Mouse (Mus musculus) stomach, embryonic 15.5 days (tissue): ENCODE results near the gene Cyp4f14. TPM values are rescaled to one million over a fixed set of nuclear protein-coding genes. Genes with fewer than 3 reads are reported as not detected.
"Not testable (repeated sequence)": the region's sequence is repeated elsewhere in the genome, so short reads cannot be mapped to it uniquely, and the experiment has no call there.

Experiments used
- ATAC-seq: fragments of 200-750 bp; cut with Nextera tagmentation; 2 replicates; pipeline ENCODE4 v1.8.0; 2017; ENCODE audit warnings: low read depth, moderate number of reproducible peaks, moderate TSS enrichment; ENCODE audit not compliant: insufficient read depth, low FRiP score
- H3K27ac ChIP-seq: fragments of 300-500 bp; sonication (generic); 2 replicates; pipeline ENCODE4 v1.5.1; 2015; ENCODE audit warnings: mild to moderate bottlenecking, inconsistent platforms
- H3K27me3 ChIP-seq: fragments of 300-500 bp; sonication (generic); replicated peaks from 2 replicates; pipeline ENCODE4 v1.6.1; 2015; ENCODE audit warnings: inconsistent platforms
- H3K36me3 ChIP-seq: fragments of 300-500 bp; sonication (generic); 2 replicates; pipeline ENCODE4 v1.6.1; 2015; ENCODE audit warnings: inconsistent platforms
- H3K4me1 ChIP-seq: fragments of 300-500 bp; sonication (generic); 2 replicates; pipeline ENCODE4 v1.6.1; 2015; ENCODE audit warnings: inconsistent platforms
- H3K4me2 ChIP-seq: fragments of 300-500 bp; sonication (generic); 2 replicates; pipeline ENCODE4 v1.6.1; 2015; ENCODE audit warnings: mild to moderate bottlenecking, inconsistent platforms
- H3K4me3 ChIP-seq: fragments of 300-500 bp; sonication (generic); replicated peaks from 2 replicates; pipeline ENCODE4 v1.5.1; 2015; ENCODE audit warnings: inconsistent platforms
- H3K9ac ChIP-seq: fragments of 300-500 bp; sonication (generic); 2 replicates; pipeline ENCODE4 v1.6.1; 2015; ENCODE audit warnings: inconsistent platforms
- H3K9me3 ChIP-seq: fragments of 300-500 bp; sonication (generic); 2 replicates; pipeline ENCODE4 v1.6.1; 2016; ENCODE audit warnings: inconsistent platforms
- WGBS: fragments of 180-500 bp; shearing (Covaris S2); methylation state at CpG from one replicate; pipeline ENCODE4 v1.1.7; 2015; 5-methylcytosine and 5-hydroxymethylcytosine counted together
- polyA plus RNA-seq: library from polyadenylated mRNA; unstranded; fragments of >200 nt; fragmentation: Nextera tagmentation; extraction: Ambion mirVana; gene quantifications from 2 replicates; pipeline ENCODE4 v1.2.1, GENCODE M21; 2015

Cyp4f14 gene
- polyA plus RNA-seq, 1 experiment from 2014 or later, result 0.62 TPM

GRCm38 (mm10) chr17:32891239-32892180 is 25.6 kb downstream of the Cyp4f14 start, which contains the start of gene Zfp870:
Zfp870 (minus strand) TSS chr17:32891642.
- peak within 1 kb of the TSS; percentile 65 for H3K4me3 ChIP-seq
- H3K27me3 ChIP-seq, result no peaks in the 10 kb centered on the region
- H3K4me1 ChIP-seq, result peaks cover 9% of the 10 kb centered on the region
- peak within 1 kb of the TSS; percentile 83 for H3K27ac ChIP-seq
- WGBS, result 13% methylated on average over 33 of the region's 33 CpGs
- H3K36me3 ChIP-seq, result no peaks in the 10 kb centered on the region
- peak within 1 kb of the TSS; percentile 60 for H3K4me2 ChIP-seq
- peak within 1 kb of the TSS; percentile 55 for H3K9ac ChIP-seq
- no peaks in the 10 kb centered on the region for H3K9me3 ChIP-seq
- peak; percentile 98 for ATAC-seq

- no peaks in the 10 kb centered on the region for H3K36me3 ChIP-seq
- H3K9me3 ChIP-seq, result no peaks in the 10 kb centered on the region
- peaks cover 9% of the 10 kb centered on the region for H3K4me1 ChIP-seq
- peak overlapping the region; percentile 83 for H3K27ac ChIP-seq
- peak overlapping the region; percentile 55 for H3K9ac ChIP-seq
- WGBS, result 4% methylated on average over 11 of the region's 11 CpGs
- ATAC-seq, result 0 out of 2 replicates have a peak, but pooled peaks have one; percentile 19
- H3K27me3 ChIP-seq, result no peaks in the 10 kb centered on the region
- H3K4me3 ChIP-seq, result peak overlapping the region; percentile 65
- H3K4me2 ChIP-seq, result peak overlapping the region; percentile 60
These were observed 26.3 kb downstream of the Cyp4f14 start for GRCm38 (mm10) chr17:32890852-32891238.

GRCm38 (mm10) chr17:32889611-32890010 is 27.5 kb downstream of the Cyp4f14 start:
- no peak overlapping the region for H3K9ac ChIP-seq
- ATAC-seq, result no peak
- H3K27me3 ChIP-seq, result no peaks in the 10 kb centered on the region
- H3K4me3 ChIP-seq, result no peak overlapping the region
- peaks cover 9% of the 10 kb centered on the region for H3K4me1 ChIP-seq
- H3K9me3 ChIP-seq, result no peaks in the 10 kb centered on the region
- H3K27ac ChIP-seq, result no peak overlapping the region
- WGBS, result 94% methylated on average over 6 of the region's 6 CpGs
- no peak overlapping the region; the same call in 1 of the 2 replicates for H3K4me2 ChIP-seq
- H3K36me3 ChIP-seq, result peaks cover 4% of the 10 kb centered on the region; the same call in 1 of the 2 replicates

- Histone ChIP-seq H3K27ac (no peak overlapping the region), H3K4me1 (0 out of 2 replicates have a peak, but pooled peaks cover 6% of the 10 kb centered on the region), H3K4me2 (no peak overlapping the region), H3K27me3 (no peaks in the 10 kb centered on the region), H3K9me3 (no peaks in the 10 kb centered on the region), H3K36me3 (peaks cover 24% of the 10 kb centered on the region), H3K9ac (no peak overlapping the region), H3K4me3 (no peak overlapping the region)
- WGBS, result 88% methylated on average over 14 of the region's 14 CpGs
- ATAC-seq, result no peak
These were observed 36.6 kb downstream of the Cyp4f14 start for GRCm38 (mm10) chr17:32880320-32881218.

- Histone ChIP-seq H3K4me3 (no peak overlapping the region), H3K9me3 (no peaks in the 10 kb centered on the region), H3K4me2 (no peak overlapping the region), H3K27ac (no peak overlapping the region), H3K9ac (no peak overlapping the region), H3K27me3 (no peaks in the 10 kb centered on the region), H3K36me3 (peaks cover 17% of the 10 kb centered on the region), H3K4me1 (0 out of 2 replicates have a peak, but pooled peaks cover 6% of the 10 kb centered on the region)
- ATAC-seq, result no peak
- 90% methylated on average over 11 of the region's 11 CpGs for WGBS
These were observed 38.4 kb downstream of the Cyp4f14 start for GRCm38 (mm10) chr17:32878773-32879172.

GRCm38 (mm10) chr17:32877471-32878171 is 39.5 kb downstream of the Cyp4f14 start:
- WGBS, result 7% methylated on average over 22 of the region's 22 CpGs
- peaks cover 7% of the 10 kb centered on the region; the same call in 1 of the 2 replicates for H3K36me3 ChIP-seq
- no peaks in the 10 kb centered on the region for H3K9me3 ChIP-seq
- no peak overlapping the region for H3K9ac ChIP-seq
- H3K27ac ChIP-seq, result no peak overlapping the region
- no peak overlapping the region; the same call in 1 of the 2 replicates for H3K4me3 ChIP-seq
- ATAC-seq, result peak; percentile 63
- H3K4me2 ChIP-seq, result peak overlapping the region; percentile 38
- H3K27me3 ChIP-seq, result no peaks in the 10 kb centered on the region
- H3K4me1 ChIP-seq, result 0 out of 2 replicates have a peak, but pooled peaks cover 6% of the 10 kb centered on the region

GRCm38 (mm10) chr17:32872696-32873095 is 44.4 kb downstream of the Cyp4f14 start:
- Histone ChIP-seq H3K9me3 (no peaks in the 10 kb centered on the region), H3K4me2 (no peak overlapping the region), H3K9ac (no peak overlapping the region), H3K4me1 (0 out of 2 replicates have a peak, but pooled peaks cover 6% of the 10 kb centered on the region), H3K27me3 (no peaks in the 10 kb centered on the region), H3K27ac (no peak overlapping the region), H3K36me3 (no peaks in the 10 kb centered on the region), H3K4me3 (no peak overlapping the region)
- ATAC-seq, result no peak
- 64% methylated on average over 5 of the region's 5 CpGs for WGBS

- 76% methylated on average over 4 of the region's 4 CpGs for WGBS
- no peak overlapping the region for H3K27ac ChIP-seq
- H3K4me3 ChIP-seq, result no peak overlapping the region
- ATAC-seq, result no peak
- H3K9me3 ChIP-seq, result no peaks in the 10 kb centered on the region
- no peak overlapping the region for H3K9ac ChIP-seq
- H3K4me1 ChIP-seq, result 0 out of 2 replicates have a peak, but pooled peaks cover under 1% of the 10 kb centered on the region
- no peaks in the 10 kb centered on the region for H3K27me3 ChIP-seq
- no peak overlapping the region for H3K4me2 ChIP-seq
- no peaks in the 10 kb centered on the region for H3K36me3 ChIP-seq
These were observed 45.1 kb downstream of the Cyp4f14 start for GRCm38 (mm10) chr17:32872091-32872490.

- 96% methylated on average over 1 of the region's 1 CpGs for WGBS
- Histone ChIP-seq H3K9me3 (no peaks in the 10 kb centered on the region), H3K4me3 (no peak overlapping the region), H3K27ac (no peak overlapping the region), H3K9ac (no peak overlapping the region), H3K4me1 (no peaks in the 10 kb centered on the region), H3K36me3 (no peaks in the 10 kb centered on the region), H3K27me3 (no peaks in the 10 kb centered on the region), H3K4me2 (no peak overlapping the region)
- no peak for ATAC-seq
These were observed 45.7 kb downstream of the Cyp4f14 start for GRCm38 (mm10) chr17:32871483-32871882.

GRCm38 (mm10) chr17:32867266-32867665 is 49.9 kb downstream of the Cyp4f14 start:
- not testable (repeated sequence) for H3K36me3 ChIP-seq, H3K4me1 ChIP-seq, ATAC-seq, H3K27ac ChIP-seq, H3K4me2 ChIP-seq, H3K9me3 ChIP-seq, H3K27me3 ChIP-seq, H3K4me3 ChIP-seq, H3K9ac ChIP-seq
- 49% methylated on average over 5 of the region's 7 CpGs for WGBS

- 66% methylated on average over 4 of the region's 6 CpGs for WGBS
- ATAC-seq, H3K9me3 ChIP-seq, H3K9ac ChIP-seq, H3K27ac ChIP-seq, H3K4me3 ChIP-seq, H3K27me3 ChIP-seq, H3K4me1 ChIP-seq, H3K36me3 ChIP-seq, H3K4me2 ChIP-seq: not testable (repeated sequence)
These were observed 60.4 kb downstream of the Cyp4f14 start for GRCm38 (mm10) chr17:32856713-32857112.
